Mouse (Mus musculus): ENCODE measurements at regions not wholly inside any gene's neighbourhood (a gene's known extent, or its start where the extent isn't known, plus 50 kb on each side); places are given as distances from the start of the nearest gene placed in this dataset.

GRCm38 (mm10) chr13:80188734-80189133, 694.5 kb upstream of the Arrdc3 start:
- 84% methylated on average over 2 of the region's 2 CpGs for WGBS
- Histone ChIP-seq H3K27me3 (replicated peaks) (no peaks in the 10 kb centered on the region), H3K4me2 (no peak overlapping the region), H3K36me3 (replicated peaks) (no peaks in the 10 kb centered on the region), H3K9ac (no peak overlapping the region), H3K4me1 (no peaks in the 10 kb centered on the region), H3K4me3 (no peak overlapping the region), H3K9me3 (no peaks in the 10 kb centered on the region), H3K27ac (no peak overlapping the region)
- no peak for ATAC-seq (replicated peaks)

GRCm38 (mm10) chr13:80195065-80195605, 688.0 kb upstream of the Arrdc3 start:
- no peak overlapping the region for H3K4me2 ChIP-seq
- H3K4me1 ChIP-seq, result no peaks in the 10 kb centered on the region
- H3K4me3 ChIP-seq, result no peak overlapping the region
- no peak overlapping the region for H3K27ac ChIP-seq
- no peak for ATAC-seq (replicated peaks)
- no peaks in the 10 kb centered on the region for H3K27me3 ChIP-seq (replicated peaks)
- 42% methylated on average over 5 of the region's 5 CpGs for WGBS
- H3K36me3 ChIP-seq (replicated peaks), result no peaks in the 10 kb centered on the region
- H3K9ac ChIP-seq, result no peak overlapping the region
- H3K9me3 ChIP-seq, result no peaks in the 10 kb centered on the region

GRCm38 (mm10) chr13:80224110-80224509, 659.1 kb upstream of the Arrdc3 start:
- no peaks in the 10 kb centered on the region for H3K36me3 ChIP-seq (replicated peaks)
- H3K9ac ChIP-seq, result no peak overlapping the region
- no peak for ATAC-seq (replicated peaks)
- no peaks in the 10 kb centered on the region for H3K9me3 ChIP-seq
- H3K4me2 ChIP-seq, result no peak overlapping the region
- H3K4me3 ChIP-seq, result no peak overlapping the region
- H3K27me3 ChIP-seq (replicated peaks), result no peaks in the 10 kb centered on the region
- H3K27ac ChIP-seq, result no peak overlapping the region
- no peaks in the 10 kb centered on the region for H3K4me1 ChIP-seq
- WGBS, result 83% methylated on average over 1 of the region's 1 CpGs

GRCm38 (mm10) chr13:80231381-80231780, 651.8 kb upstream of the Arrdc3 start:
- no peak overlapping the region for H3K4me3 ChIP-seq
- H3K4me1 ChIP-seq, result peaks cover 3% of the 10 kb centered on the region
- no peaks in the 10 kb centered on the region for H3K36me3 ChIP-seq (replicated peaks)
- H3K27me3 ChIP-seq (replicated peaks), result no peaks in the 10 kb centered on the region
- ATAC-seq (replicated peaks), result no peak
- H3K4me2 ChIP-seq, result no peak overlapping the region
- no peak overlapping the region for H3K9ac ChIP-seq
- no peaks in the 10 kb centered on the region for H3K9me3 ChIP-seq
- H3K27ac ChIP-seq, result no peak overlapping the region

GRCm38 (mm10) chr13:80235254-80236032, 647.7 kb upstream of the Arrdc3 start:
- no peak overlapping the region for H3K27ac ChIP-seq
- no peak overlapping the region for H3K4me3 ChIP-seq
- H3K4me1 ChIP-seq, result peaks cover 3% of the 10 kb centered on the region
- peak; percentile 82 for ATAC-seq (replicated peaks)
- no peaks in the 10 kb centered on the region for H3K27me3 ChIP-seq (replicated peaks)
- no peak overlapping the region for H3K4me2 ChIP-seq
- 33% methylated on average over 5 of the region's 5 CpGs for WGBS
- no peaks in the 10 kb centered on the region for H3K9me3 ChIP-seq
- no peak overlapping the region for H3K9ac ChIP-seq
- H3K36me3 ChIP-seq (replicated peaks), result no peaks in the 10 kb centered on the region

GRCm38 (mm10) chr13:80262826-80263225, 620.4 kb upstream of the Arrdc3 start:
- Histone ChIP-seq H3K4me3 (no peak overlapping the region), H3K9me3 (no peaks in the 10 kb centered on the region), H3K4me1 (no peaks in the 10 kb centered on the region), H3K4me2 (no peak overlapping the region), H3K9ac (no peak overlapping the region), H3K36me3 (replicated peaks) (no peaks in the 10 kb centered on the region), H3K27ac (no peak overlapping the region), H3K27me3 (replicated peaks) (no peaks in the 10 kb centered on the region)
- 85% methylated on average over 2 of the region's 2 CpGs for WGBS
- no peak for ATAC-seq (replicated peaks)

GRCm38 (mm10) chr13:80267131-80267530, 616.1 kb upstream of the Arrdc3 start:
- Histone ChIP-seq H3K27me3 (replicated peaks) (no peaks in the 10 kb centered on the region), H3K36me3 (replicated peaks) (no peaks in the 10 kb centered on the region), H3K4me2 (no peak overlapping the region), H3K4me3 (no peak overlapping the region), H3K9ac (no peak overlapping the region), H3K27ac (no peak overlapping the region), H3K4me1 (no peaks in the 10 kb centered on the region), H3K9me3 (no peaks in the 10 kb centered on the region)
- no peak for ATAC-seq (replicated peaks)
- 97% methylated on average over 4 of the region's 4 CpGs for WGBS

GRCm38 (mm10) chr13:80273976-80274375, 609.2 kb upstream of the Arrdc3 start:
- no peaks in the 10 kb centered on the region for H3K4me1 ChIP-seq
- WGBS, result 61% methylated on average over 1 of the region's 1 CpGs
- H3K4me3 ChIP-seq, result no peak overlapping the region
- H3K36me3 ChIP-seq (replicated peaks), result no peaks in the 10 kb centered on the region
- H3K4me2 ChIP-seq, result no peak overlapping the region
- H3K27ac ChIP-seq, result no peak overlapping the region
- ATAC-seq (replicated peaks), result no peak
- H3K27me3 ChIP-seq (replicated peaks), result no peaks in the 10 kb centered on the region
- H3K9me3 ChIP-seq, result no peaks in the 10 kb centered on the region
- H3K9ac ChIP-seq, result no peak overlapping the region

- Histone ChIP-seq H3K9ac (no peak overlapping the region), H3K27ac (no peak overlapping the region), H3K9me3 (no peaks in the 10 kb centered on the region), H3K4me1 (no peaks in the 10 kb centered on the region), H3K4me2 (no peak overlapping the region), H3K27me3 (replicated peaks) (no peaks in the 10 kb centered on the region), H3K4me3 (no peak overlapping the region), H3K36me3 (replicated peaks) (no peaks in the 10 kb centered on the region)
- 21% methylated on average over 2 of the region's 2 CpGs for WGBS
- ATAC-seq (replicated peaks), result 0 out of 2 replicates have a peak, but pooled peaks have one; percentile 17
Measured at GRCm38 (mm10) chr13:80291744-80292515, 591.3 kb upstream of the Arrdc3 start.

GRCm38 (mm10) chr13:80295723-80296122, 587.5 kb upstream of the Arrdc3 start:
- Histone ChIP-seq H3K9me3 (no peaks in the 10 kb centered on the region), H3K4me3 (no peak overlapping the region), H3K4me2 (no peak overlapping the region), H3K36me3 (replicated peaks) (no peaks in the 10 kb centered on the region), H3K27me3 (replicated peaks) (no peaks in the 10 kb centered on the region), H3K27ac (no peak overlapping the region), H3K4me1 (no peaks in the 10 kb centered on the region), H3K9ac (no peak overlapping the region)
- 13% methylated on average over 1 of the region's 1 CpGs for WGBS
- ATAC-seq (replicated peaks), result no peak

- WGBS, result 62% methylated on average over 5 of the region's 5 CpGs
Measured at GRCm38 (mm10) chr13:80334073-80334704, 549.0 kb upstream of the Arrdc3 start.

More at GRCm38 (mm10) chr13:80334073-80334704, 549.0 kb upstream of the Arrdc3 start:
- Histone ChIP-seq H3K4me1 (no peaks in the 10 kb centered on the region), H3K9me3 (no peaks in the 10 kb centered on the region), H3K36me3 (replicated peaks) (no peaks in the 10 kb centered on the region), H3K27ac (no peak overlapping the region), H3K4me3 (no peak overlapping the region), H3K4me2 (no peak overlapping the region), H3K9ac (no peak overlapping the region), H3K27me3 (replicated peaks) (no peaks in the 10 kb centered on the region)
- peak; percentile 85 for ATAC-seq (replicated peaks)
